Mouse (Mus musculus) heart, postnatal 0 days (tissue): ENCODE data around the gene Mylk.

Experiments used
- CTCF ChIP-seq: IDR thresholded peaks from 2 replicates; pipeline ENCODE4 v1.5.1; 2016; ENCODE audit warnings: antibody characterized with exemption, control low read depth, low read depth
- EP300 ChIP-seq: IDR thresholded peaks from 2 replicates; pipeline ENCODE4 v1.6.1; 2016; ENCODE audit warnings: antibody characterized with exemption, low read depth

GRCm38 (mm10) chr16:34904876-34905275 is 159.9 kb downstream of the Mylk start:
- TF ChIP-seq EP300: 0 out of 2 replicates have a peak, but pooled peaks have one; percentile 22
- no peak for TF ChIP-seq CTCF
